Mouse (Mus musculus) cortical plate, adult 2 months (tissue): ENCODE measurements at regions not wholly inside any gene's neighbourhood (a gene's known extent, or its start where the extent isn't known, plus 50 kb on each side); places are given as distances from the start of the nearest gene placed in this dataset.

Experiments
- H3K27ac ChIP-seq: fragments of 200-500 bp; 2 replicates; pipeline ENCODE4 v1.5.1; 2012; ENCODE audit warnings: low read length, control low read depth, inconsistent platforms; ENCODE audit not compliant: insufficient read depth
- H3K4me1 ChIP-seq: fragments of 200-500 bp; 2 replicates; pipeline ENCODE4 v1.6.1; 2011; ENCODE audit warnings: low read length; ENCODE audit not compliant: control insufficient read depth, insufficient read depth
- H3K4me3 ChIP-seq: fragments of 200-500 bp; 2 replicates; pipeline ENCODE4 v1.5.1; 2011; ENCODE audit warnings: mild to moderate bottlenecking, low read length, control low read depth; ENCODE audit not compliant: insufficient read depth
- CTCF ChIP-seq: fragments of 200-500 bp; IDR thresholded peaks from 2 replicates; pipeline ENCODE4 v1.5.1; 2011; ENCODE audit warnings: mild to moderate bottlenecking, control low read depth, low read length; ENCODE audit not compliant: insufficient read depth; ENCODE audit errors: extremely low read depth
- POLR2A ChIP-seq: fragments of 200-500 bp; IDR thresholded peaks from 2 replicates; pipeline ENCODE4 v1.6.1; 2011; ENCODE audit warnings: mild to moderate bottlenecking, low read length, control low read depth; ENCODE audit not compliant: insufficient read depth; ENCODE audit errors: extremely low read depth

GRCm38 (mm10) chr1:89364547-89365305, 89.9 kb upstream of the Agap1 start:
- H3K27ac ChIP-seq = no peak overlapping the region
- no peaks in the 10 kb centered on the region for H3K4me1 ChIP-seq
- no peak for TF ChIP-seq CTCF
- TF ChIP-seq POLR2A = no peak
- H3K4me3 ChIP-seq = no peak overlapping the region

DNA sequence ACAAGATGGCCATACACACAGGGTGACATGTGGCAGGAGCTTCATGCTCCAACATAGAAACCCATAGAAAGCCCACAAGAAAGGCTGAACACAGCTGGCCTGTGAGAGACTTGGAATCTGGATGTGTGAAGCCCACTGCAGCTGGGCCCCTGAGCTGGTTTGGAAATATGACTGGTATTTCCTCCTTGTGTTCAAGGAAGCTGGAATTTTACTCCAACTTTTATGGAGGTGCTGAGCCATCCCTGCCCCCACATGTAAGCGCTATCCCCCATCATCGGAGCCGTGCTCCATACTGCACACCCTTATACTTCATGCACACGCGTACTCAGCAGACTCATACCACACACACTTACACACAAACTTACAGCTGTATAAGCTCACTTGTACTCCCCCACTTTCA, 87.7 kb upstream of the Agap1 start:
- H3K27ac ChIP-seq = no peak overlapping the region
- no peak for TF ChIP-seq POLR2A
- H3K4me3 ChIP-seq = no peak overlapping the region
- H3K4me1 ChIP-seq = no peaks in the 10 kb centered on the region

DNA sequence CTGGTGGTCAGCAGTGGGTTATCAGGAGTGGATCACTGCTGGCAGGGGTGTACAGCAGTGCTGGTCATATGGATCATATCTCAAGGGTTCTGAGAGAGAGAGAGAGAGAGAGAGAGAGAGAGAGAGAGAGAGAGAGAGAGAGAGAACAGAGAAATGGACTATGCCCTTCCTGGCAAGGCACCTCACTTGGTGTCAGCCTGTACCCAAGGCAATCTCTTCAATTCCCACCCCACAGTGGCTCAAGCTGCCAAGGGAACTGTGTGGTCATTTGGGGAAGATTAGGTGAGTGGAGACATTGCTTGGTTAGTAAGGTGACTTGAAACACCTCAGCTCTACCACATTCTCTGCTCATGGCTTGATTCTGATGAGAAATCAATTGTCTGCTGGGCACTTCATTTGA, 80.8 kb upstream of the Agap1 start:
- no peaks in the 10 kb centered on the region for H3K4me1 ChIP-seq
- no peak overlapping the region for H3K4me3 ChIP-seq
- TF ChIP-seq CTCF (no peak), POLR2A (no peak)
- no peak overlapping the region for H3K27ac ChIP-seq

GRCm38 (mm10) chr1:89374271-89374670, 80.3 kb upstream of the Agap1 start:
- Histone ChIP-seq H3K4me1 (no peaks in the 10 kb centered on the region), H3K4me3 (no peak overlapping the region), H3K27ac (no peak overlapping the region)
- TF ChIP-seq POLR2A (no peak), CTCF (no peak)

GRCm38 (mm10) chr1:89382021-89382420, 72.6 kb upstream of the Agap1 start:
- no peaks in the 10 kb centered on the region for H3K4me1 ChIP-seq
- no peak for TF ChIP-seq CTCF
- TF ChIP-seq POLR2A = no peak
- H3K4me3 ChIP-seq = no peak overlapping the region
- H3K27ac ChIP-seq = no peak overlapping the region

GRCm38 (mm10) chr1:89385111-89385510, 69.5 kb upstream of the Agap1 start:
- TF ChIP-seq POLR2A (no peak), CTCF (peak; percentile 18; the same call in 1 of the 2 replicates)
- Histone ChIP-seq H3K4me1 (no peaks in the 10 kb centered on the region), H3K27ac (no peak overlapping the region), H3K4me3 (no peak overlapping the region)

GRCm38 (mm10) chr1:89392711-89393110, 61.9 kb upstream of the Agap1 start:
- Histone ChIP-seq H3K4me3 (no peak overlapping the region), H3K27ac (no peak overlapping the region), H3K4me1 (no peaks in the 10 kb centered on the region)
- TF ChIP-seq POLR2A = no peak
- no peak for TF ChIP-seq CTCF

- TF ChIP-seq CTCF (no peak), POLR2A (no peak)
- no peaks in the 10 kb centered on the region for H3K4me1 ChIP-seq
- no peak overlapping the region for H3K4me3 ChIP-seq
- H3K27ac ChIP-seq = no peak overlapping the region
Observed at GRCm38 (mm10) chr1:89394471-89394870, 60.1 kb upstream of the Agap1 start.

DNA sequence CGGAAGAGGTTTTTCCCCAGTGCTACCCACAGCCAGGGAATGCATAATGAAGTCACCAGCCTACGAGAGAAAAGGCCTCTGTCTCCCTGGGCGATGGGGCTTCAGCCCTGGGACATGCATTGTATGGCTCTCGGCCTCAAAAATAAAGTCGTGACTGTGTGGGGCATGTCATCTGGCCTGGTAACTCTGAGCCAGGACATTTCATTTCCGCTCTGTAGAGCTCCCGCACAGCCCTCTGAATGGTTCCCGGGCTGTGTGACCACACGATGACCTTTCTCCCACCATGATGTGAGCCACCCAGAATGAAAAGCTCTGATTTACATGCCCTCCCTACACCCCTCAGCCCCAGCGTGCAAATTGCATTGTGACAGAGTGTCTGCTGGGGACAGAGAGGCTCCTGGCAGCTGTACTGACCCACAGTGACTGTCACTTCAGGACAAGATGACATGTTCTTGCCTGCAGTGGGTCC, 53.8 kb upstream of the Agap1 start:
- TF ChIP-seq CTCF (no peak), POLR2A (no peak)
- Histone ChIP-seq H3K4me3 (no peak overlapping the region), H3K27ac (no peak overlapping the region), H3K4me1 (no peaks in the 10 kb centered on the region)

DNA sequence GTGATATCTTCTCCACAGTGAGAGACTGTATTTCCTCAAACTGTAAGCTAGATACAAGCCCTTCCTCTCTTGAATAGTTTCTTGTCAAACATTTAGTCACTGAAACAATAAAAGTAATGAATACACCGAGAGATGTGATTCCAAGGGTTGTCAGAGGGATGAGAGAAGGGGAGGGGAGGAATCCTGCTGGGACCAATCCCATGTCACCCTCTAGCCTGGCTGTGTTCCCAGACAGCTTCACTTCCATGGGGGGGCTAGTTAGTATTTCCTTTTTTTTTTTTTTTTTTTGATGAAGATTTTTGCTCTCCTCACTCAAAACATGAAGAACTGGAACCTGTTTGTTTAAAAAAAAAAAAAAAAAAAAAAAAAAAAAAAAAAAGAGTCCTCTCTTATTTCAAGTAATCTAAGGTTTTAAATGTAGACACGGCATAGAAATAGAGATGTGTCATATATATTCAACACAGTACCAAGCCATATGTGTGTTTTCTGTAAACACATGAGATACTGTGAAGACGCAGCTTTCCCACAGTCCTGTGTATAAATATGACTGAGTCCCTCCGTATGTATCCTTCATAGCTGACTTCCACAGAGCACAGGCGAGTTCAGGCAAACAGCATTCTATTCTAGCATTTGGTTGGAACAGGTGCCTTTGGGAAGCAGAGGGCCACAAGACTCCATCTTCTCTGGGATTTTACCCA, 51.9 kb upstream of the Agap1 start:
- no peaks in the 10 kb centered on the region for H3K4me1 ChIP-seq
- H3K27ac ChIP-seq = no peak overlapping the region
- no peak overlapping the region for H3K4me3 ChIP-seq
- no peak for TF ChIP-seq CTCF
- no peak for TF ChIP-seq POLR2A
